Mouse (Mus musculus) embryonic facial prominence, embryonic 11.5 days (tissue): ENCODE measurements at regions not wholly inside any gene's neighbourhood (a gene's known extent, or its start where the extent isn't known, plus 50 kb on each side); places are given as distances from the start of the nearest gene placed in this dataset.

ENCODE experiments used
- ATAC-seq: fragments of 200-750 bp; cut with Nextera tagmentation; replicated peaks from 2 replicates; pipeline ENCODE4 v1.8.0; 2017; ENCODE audit warnings: low read depth; ENCODE audit not compliant: insufficient number of reproducible peaks, low FRiP score, low TSS enrichment
- DNase-seq: peaks from one replicate; pipeline ENCODE4 v3.0.0-alpha.2; 2015; ENCODE audit warnings: low spot score
- H3K27ac ChIP-seq: fragments of 300-500 bp; sonication (generic); replicated peaks from 2 replicates; pipeline ENCODE4 v1.5.1; 2014; ENCODE audit warnings: mild to moderate bottlenecking, low read depth, low read length, control low read depth
- H3K27me3 ChIP-seq: fragments of 300-500 bp; sonication (generic); 2 replicates; pipeline ENCODE4 v1.6.1; 2014; ENCODE audit warnings: mild to moderate bottlenecking, low read length, moderate library complexity, mixed read lengths; ENCODE audit not compliant: control insufficient read depth, insufficient read depth
- H3K36me3 ChIP-seq: fragments of 300-500 bp; sonication (generic); replicated peaks from 2 replicates; pipeline ENCODE4 v1.6.1; 2014; ENCODE audit warnings: low read depth, mild to moderate bottlenecking, low read length, moderate library complexity, mixed read lengths; ENCODE audit not compliant: control insufficient read depth, insufficient read depth
- H3K4me1 ChIP-seq: fragments of 300-500 bp; sonication (generic); 2 replicates; pipeline ENCODE4 v1.6.1; 2014; ENCODE audit warnings: low read length, mixed read lengths; ENCODE audit not compliant: control insufficient read depth, insufficient read depth
- H3K4me2 ChIP-seq: fragments of 300-500 bp; sonication (generic); 2 replicates; pipeline ENCODE4 v1.6.1; 2014; ENCODE audit warnings: low read depth, mild to moderate bottlenecking, control low read depth, low read length, moderate library complexity
- H3K4me3 ChIP-seq: fragments of 300-500 bp; sonication (generic); 2 replicates; pipeline ENCODE4 v1.5.1; 2014; ENCODE audit warnings: low read depth, low read length, control low read depth
- H3K9ac ChIP-seq: fragments of 300-500 bp; sonication (generic); replicated peaks from 2 replicates; pipeline ENCODE4 v1.6.1; 2014; ENCODE audit warnings: mild to moderate bottlenecking, control low read depth, low read length
- H3K9me3 ChIP-seq: fragments of 300-500 bp; sonication (generic); replicated peaks from 2 replicates; pipeline ENCODE4 v1.6.1; 2016; ENCODE audit warnings: mild to moderate bottlenecking, low read length, inconsistent platforms, mixed read lengths; ENCODE audit not compliant: control insufficient read depth
- WGBS: fragments of 180-500 bp; shearing (Covaris S2); extraction: QIAGEN DNeasy Blood & Tissue Kit; methylation state at CpG from one replicate; pipeline ENCODE4 v1.1.7; 2014; 5-methylcytosine and 5-hydroxymethylcytosine counted together

- Histone ChIP-seq H3K4me2 (no peak overlapping the region), H3K36me3 (no peaks in the 10 kb centered on the region), H3K4me1 (no peaks in the 10 kb centered on the region), H3K9me3 (no peaks in the 10 kb centered on the region), H3K27me3 (no peaks in the 10 kb centered on the region), H3K9ac (no peak overlapping the region), H3K27ac (no peak overlapping the region), H3K4me3 (no peak overlapping the region)
- ATAC-seq (no peak), DNase-seq (no peak)
- WGBS = 85% methylated on average over 1 of the region's 1 CpGs
Measured at GRCm38 (mm10) chr4:72469236-72469875, 268.6 kb upstream of the Tle1 start.

GRCm38 (mm10) chr4:72444177-72444770, 243.6 kb upstream of the Tle1 start:
- Histone ChIP-seq H3K4me1 (no peaks in the 10 kb centered on the region), H3K36me3 (no peaks in the 10 kb centered on the region), H3K9me3 (no peaks in the 10 kb centered on the region), H3K9ac (no peak overlapping the region), H3K4me2 (no peak overlapping the region), H3K27me3 (no peaks in the 10 kb centered on the region), H3K27ac (no peak overlapping the region), H3K4me3 (no peak overlapping the region)
- DNase-seq (no peak), ATAC-seq (no peak)

GRCm38 (mm10) chr4:72437367-72437766, 236.6 kb upstream of the Tle1 start:
- H3K9ac ChIP-seq = no peak overlapping the region
- H3K4me1 ChIP-seq = no peaks in the 10 kb centered on the region
- no peaks in the 10 kb centered on the region for H3K9me3 ChIP-seq
- DNase-seq (no peak), ATAC-seq (no peak)
- H3K4me2 ChIP-seq = no peak overlapping the region
- no peaks in the 10 kb centered on the region for H3K27me3 ChIP-seq
- no peak overlapping the region for H3K27ac ChIP-seq
- no peaks in the 10 kb centered on the region for H3K36me3 ChIP-seq
- H3K4me3 ChIP-seq = no peak overlapping the region

GRCm38 (mm10) chr4:72425316-72425715, 224.6 kb upstream of the Tle1 start:
- no peak for DNase-seq
- Histone ChIP-seq H3K4me2 (no peak overlapping the region), H3K27me3 (no peaks in the 10 kb centered on the region), H3K4me3 (no peak overlapping the region), H3K4me1 (no peaks in the 10 kb centered on the region), H3K9ac (no peak overlapping the region), H3K9me3 (no peaks in the 10 kb centered on the region), H3K27ac (no peak overlapping the region), H3K36me3 (no peaks in the 10 kb centered on the region)
- WGBS = 95% methylated on average over 1 of the region's 1 CpGs
- ATAC-seq = no peak

GRCm38 (mm10) chr4:72412100-72412788, 211.5 kb upstream of the Tle1 start:
- ATAC-seq (no peak), DNase-seq (no peak)
- 89% methylated on average over 8 of the region's 8 CpGs for WGBS

GRCm38 (mm10) chr4:72411343-72411742, 210.6 kb upstream of the Tle1 start:
- H3K4me1 ChIP-seq = no peaks in the 10 kb centered on the region
- no peak overlapping the region for H3K4me3 ChIP-seq
- H3K4me2 ChIP-seq = no peak overlapping the region
- no peak for ATAC-seq
- H3K9me3 ChIP-seq = no peaks in the 10 kb centered on the region
- no peaks in the 10 kb centered on the region for H3K27me3 ChIP-seq
- 88% methylated on average over 3 of the region's 3 CpGs for WGBS
- no peak overlapping the region for H3K9ac ChIP-seq
- H3K27ac ChIP-seq = no peak overlapping the region
- no peak for DNase-seq
- H3K36me3 ChIP-seq = no peaks in the 10 kb centered on the region

More at GRCm38 (mm10) chr4:72412100-72412788, 211.5 kb upstream of the Tle1 start:
- no peaks in the 10 kb centered on the region for H3K36me3 ChIP-seq
- no peak overlapping the region for H3K9ac ChIP-seq
- H3K9me3 ChIP-seq = no peaks in the 10 kb centered on the region
- no peak overlapping the region for H3K4me2 ChIP-seq
- no peaks in the 10 kb centered on the region for H3K4me1 ChIP-seq
- no peak overlapping the region for H3K27ac ChIP-seq
- H3K4me3 ChIP-seq = no peak overlapping the region
- H3K27me3 ChIP-seq = no peaks in the 10 kb centered on the region

- H3K9me3 ChIP-seq = no peaks in the 10 kb centered on the region
- H3K4me3 ChIP-seq = no peak overlapping the region
- no peaks in the 10 kb centered on the region for H3K36me3 ChIP-seq
- H3K27me3 ChIP-seq = no peaks in the 10 kb centered on the region
- no peak overlapping the region for H3K4me2 ChIP-seq
- no peak overlapping the region for H3K27ac ChIP-seq
- no peak overlapping the region for H3K9ac ChIP-seq
- no peaks in the 10 kb centered on the region for H3K4me1 ChIP-seq
- DNase-seq = no peak
- WGBS = 93% methylated on average over 1 of the region's 1 CpGs
- ATAC-seq = no peak
Measured at GRCm38 (mm10) chr4:72400759-72401158, 200.0 kb upstream of the Tle1 start.

- Histone ChIP-seq H3K4me1 (no peaks in the 10 kb centered on the region), H3K27ac (no peak overlapping the region), H3K4me3 (no peak overlapping the region), H3K9ac (no peak overlapping the region), H3K36me3 (no peaks in the 10 kb centered on the region), H3K9me3 (no peaks in the 10 kb centered on the region), H3K4me2 (no peak overlapping the region), H3K27me3 (no peaks in the 10 kb centered on the region)
- 87% methylated on average over 3 of the region's 3 CpGs for WGBS
- no peak for ATAC-seq
- DNase-seq = no peak
Measured at GRCm38 (mm10) chr4:72391887-72392435, 191.2 kb upstream of the Tle1 start.
